Mouse (Mus musculus): ENCODE data around the gene Gpr27. TPM values are rescaled to one million over a fixed set of nuclear protein-coding genes. Genes with fewer than 3 reads are reported as not detected.
A peak's percentile ranks its signal among the peaks of the same experiment; 100 is the strongest.

Gene Gpr27
- 2.9 and 3.4 TPM in 2 replicates for polyA plus RNA-seq (2014; fragmentation: Nextera tagmentation; extraction: Ambion mirVana)

GRCm38 (mm10) chr6:99692206-99692915 is at the start of gene Gpr27:
Gpr27 (plus strand) TSS chr6:99692679.
- H3K9ac ChIP-seq (ENCODE audit: low read length), result peak within 1 kb of the TSS; percentile 77
- no peaks in the 10 kb centered on the region for H3K36me3 ChIP-seq (ENCODE audit: control insufficient read depth, insufficient read depth, low read length)
- 0 out of 2 replicates have a peak within 1 kb of the TSS, but pooled peaks have one; percentile 14 for H3K27ac ChIP-seq (replicated peaks; ENCODE audit: low read depth, low read length)
- H3K9me3 ChIP-seq (ENCODE audit: control insufficient read depth, low read length), result no peaks in the 10 kb centered on the region
- peak within 1 kb of the TSS; percentile 88 for H3K4me2 ChIP-seq (ENCODE audit: low read depth, severe bottlenecking)
- peaks cover 46% of the 10 kb centered on the region for H3K27me3 ChIP-seq (ENCODE audit: control insufficient read depth, insufficient read depth, low read length)
- peak within 1 kb of the TSS; percentile 63 for H3K4me3 ChIP-seq (ENCODE audit: low read depth, low read length)
- WGBS, result under 1% methylated on average over 70 of the region's 112 CpGs
- peaks cover 8% of the 10 kb centered on the region; the same call in 1 of the 2 replicates for H3K4me1 ChIP-seq (ENCODE audit: control insufficient read depth, insufficient read depth, low read length)
- peak; percentile 69 for ATAC-seq (ENCODE audit: insufficient number of reproducible peaks, low FRiP score, low TSS enrichment, low read depth)
- DNase-seq (ENCODE audit: low spot score), result peak; percentile 67

- Histone ChIP-seq H3K9ac (ENCODE audit: low read length) (no peak overlapping the region), H3K36me3 (ENCODE audit: control insufficient read depth, insufficient read depth, low read length) (no peaks in the 10 kb centered on the region), H3K27me3 (ENCODE audit: control insufficient read depth, insufficient read depth, low read length) (no peaks in the 10 kb centered on the region), H3K9me3 (ENCODE audit: control insufficient read depth, low read length) (no peaks in the 10 kb centered on the region), H3K27ac (replicated peaks; ENCODE audit: low read depth, low read length) (no peak overlapping the region), H3K4me3 (ENCODE audit: low read depth, low read length) (no peak overlapping the region), H3K4me1 (ENCODE audit: control insufficient read depth, insufficient read depth, low read length) (no peaks in the 10 kb centered on the region), H3K4me2 (ENCODE audit: low read depth, severe bottlenecking) (no peak overlapping the region)
- DNase-seq (ENCODE audit: low spot score), result no peak
- WGBS, result 78% methylated on average over 10 of the region's 10 CpGs
- ATAC-seq (ENCODE audit: insufficient number of reproducible peaks, low FRiP score, low TSS enrichment, low read depth), result no peak
These were observed 48.9 kb upstream of the Gpr27 start for GRCm38 (mm10) chr6:99643439-99644199.

GRCm38 (mm10) chr6:99644386-99644785 is 48.1 kb upstream of the Gpr27 start:
- Histone ChIP-seq H3K4me3 (ENCODE audit: low read depth, low read length) (no peak overlapping the region), H3K4me1 (ENCODE audit: control insufficient read depth, insufficient read depth, low read length) (no peaks in the 10 kb centered on the region), H3K9me3 (ENCODE audit: control insufficient read depth, low read length) (no peaks in the 10 kb centered on the region), H3K4me2 (ENCODE audit: low read depth, severe bottlenecking) (no peak overlapping the region), H3K36me3 (ENCODE audit: control insufficient read depth, insufficient read depth, low read length) (no peaks in the 10 kb centered on the region), H3K9ac (ENCODE audit: low read length) (no peak overlapping the region), H3K27me3 (ENCODE audit: control insufficient read depth, insufficient read depth, low read length) (no peaks in the 10 kb centered on the region), H3K27ac (replicated peaks; ENCODE audit: low read depth, low read length) (no peak overlapping the region)
- ATAC-seq (ENCODE audit: insufficient number of reproducible peaks, low FRiP score, low TSS enrichment, low read depth) (no peak), DNase-seq (ENCODE audit: low spot score) (no peak)
- WGBS, result 84% methylated on average over 5 of the region's 5 CpGs

- ATAC-seq (ENCODE audit: insufficient number of reproducible peaks, low FRiP score, low TSS enrichment, low read depth) (no peak), DNase-seq (ENCODE audit: low spot score) (no peak)
- H3K36me3 ChIP-seq (ENCODE audit: control insufficient read depth, insufficient read depth, low read length), result no peaks in the 10 kb centered on the region
- no peaks in the 10 kb centered on the region for H3K27me3 ChIP-seq (ENCODE audit: control insufficient read depth, insufficient read depth, low read length)
- H3K4me1 ChIP-seq (ENCODE audit: control insufficient read depth, insufficient read depth, low read length), result no peaks in the 10 kb centered on the region
- no peak overlapping the region for H3K27ac ChIP-seq (replicated peaks; ENCODE audit: low read depth, low read length)
- H3K9me3 ChIP-seq (ENCODE audit: control insufficient read depth, low read length), result no peaks in the 10 kb centered on the region
- no peak overlapping the region for H3K4me2 ChIP-seq (ENCODE audit: low read depth, severe bottlenecking)
- 89% methylated on average over 5 of the region's 5 CpGs for WGBS
- H3K4me3 ChIP-seq (ENCODE audit: low read depth, low read length), result no peak overlapping the region
- no peak overlapping the region for H3K9ac ChIP-seq (ENCODE audit: low read length)
These were observed 47.6 kb upstream of the Gpr27 start for GRCm38 (mm10) chr6:99644876-99645275.

GRCm38 (mm10) chr6:99646344-99646743 is 46.1 kb upstream of the Gpr27 start:
- H3K4me1 ChIP-seq (ENCODE audit: control insufficient read depth, insufficient read depth, low read length), result no peaks in the 10 kb centered on the region
- H3K4me3 ChIP-seq (ENCODE audit: low read depth, low read length), result no peak overlapping the region
- ATAC-seq (ENCODE audit: insufficient number of reproducible peaks, low FRiP score, low TSS enrichment, low read depth) (no peak), DNase-seq (ENCODE audit: low spot score) (no peak)
- 59% methylated on average over 10 of the region's 10 CpGs for WGBS
- H3K4me2 ChIP-seq (ENCODE audit: low read depth, severe bottlenecking), result no peak overlapping the region
- no peaks in the 10 kb centered on the region for H3K27me3 ChIP-seq (ENCODE audit: control insufficient read depth, insufficient read depth, low read length)
- H3K9me3 ChIP-seq (ENCODE audit: control insufficient read depth, low read length), result no peaks in the 10 kb centered on the region
- no peak overlapping the region for H3K9ac ChIP-seq (ENCODE audit: low read length)
- H3K27ac ChIP-seq (replicated peaks; ENCODE audit: low read depth, low read length), result no peak overlapping the region
- H3K36me3 ChIP-seq (ENCODE audit: control insufficient read depth, insufficient read depth, low read length), result no peaks in the 10 kb centered on the region

- Histone ChIP-seq H3K27ac (replicated peaks; ENCODE audit: low read depth, low read length) (no peak overlapping the region), H3K27me3 (ENCODE audit: control insufficient read depth, insufficient read depth, low read length) (no peaks in the 10 kb centered on the region), H3K36me3 (ENCODE audit: control insufficient read depth, insufficient read depth, low read length) (no peaks in the 10 kb centered on the region), H3K4me3 (ENCODE audit: low read depth, low read length) (no peak overlapping the region), H3K9ac (ENCODE audit: low read length) (no peak overlapping the region), H3K4me1 (ENCODE audit: control insufficient read depth, insufficient read depth, low read length) (peaks cover 4% of the 10 kb centered on the region; the same call in 1 of the 2 replicates), H3K9me3 (ENCODE audit: control insufficient read depth, low read length) (no peaks in the 10 kb centered on the region), H3K4me2 (ENCODE audit: low read depth, severe bottlenecking) (no peak overlapping the region)
- ATAC-seq (ENCODE audit: insufficient number of reproducible peaks, low FRiP score, low TSS enrichment, low read depth) (no peak), DNase-seq (ENCODE audit: low spot score) (no peak)
- 29% methylated on average over 2 of the region's 2 CpGs for WGBS
These were observed 43.2 kb upstream of the Gpr27 start for GRCm38 (mm10) chr6:99649307-99649706.

- Histone ChIP-seq H3K4me2 (ENCODE audit: low read depth, severe bottlenecking) (no peak overlapping the region), H3K9me3 (ENCODE audit: control insufficient read depth, low read length) (no peaks in the 10 kb centered on the region), H3K9ac (ENCODE audit: low read length) (no peak overlapping the region), H3K4me3 (ENCODE audit: low read depth, low read length) (no peak overlapping the region), H3K36me3 (ENCODE audit: control insufficient read depth, insufficient read depth, low read length) (no peaks in the 10 kb centered on the region), H3K27ac (replicated peaks; ENCODE audit: low read depth, low read length) (no peak overlapping the region), H3K4me1 (ENCODE audit: control insufficient read depth, insufficient read depth, low read length) (peaks cover 5% of the 10 kb centered on the region; the same call in 1 of the 2 replicates), H3K27me3 (ENCODE audit: control insufficient read depth, insufficient read depth, low read length) (no peaks in the 10 kb centered on the region)
- 86% methylated on average over 2 of the region's 2 CpGs for WGBS
- ATAC-seq (ENCODE audit: insufficient number of reproducible peaks, low FRiP score, low TSS enrichment, low read depth), result no peak
- no peak for DNase-seq (ENCODE audit: low spot score)
These were observed 40.1 kb upstream of the Gpr27 start for GRCm38 (mm10) chr6:99652341-99652740.

- no peak overlapping the region for H3K27ac ChIP-seq (replicated peaks; ENCODE audit: low read depth, low read length)
- DNase-seq (ENCODE audit: low spot score) (peak; percentile 39), ATAC-seq (ENCODE audit: insufficient number of reproducible peaks, low FRiP score, low TSS enrichment, low read depth) (no peak)
- H3K4me2 ChIP-seq (ENCODE audit: low read depth, severe bottlenecking), result no peak overlapping the region
- H3K4me3 ChIP-seq (ENCODE audit: low read depth, low read length), result no peak overlapping the region
- H3K4me1 ChIP-seq (ENCODE audit: control insufficient read depth, insufficient read depth, low read length), result peaks cover 5% of the 10 kb centered on the region; the same call in 1 of the 2 replicates
- H3K9me3 ChIP-seq (ENCODE audit: control insufficient read depth, low read length), result no peaks in the 10 kb centered on the region
- WGBS, result 18% methylated on average over 5 of the region's 5 CpGs
- H3K27me3 ChIP-seq (ENCODE audit: control insufficient read depth, insufficient read depth, low read length), result no peaks in the 10 kb centered on the region
- no peaks in the 10 kb centered on the region for H3K36me3 ChIP-seq (ENCODE audit: control insufficient read depth, insufficient read depth, low read length)
- H3K9ac ChIP-seq (ENCODE audit: low read length), result no peak overlapping the region
These were observed 38.1 kb upstream of the Gpr27 start for GRCm38 (mm10) chr6:99654343-99654742.
